Mouse (Mus musculus) spleen, postnatal 0 days (tissue): ENCODE data around the gene Vps39. TPM values are rescaled to one million over a fixed set of nuclear protein-coding genes. Genes with fewer than 3 reads are reported as not detected.

Source experiments
- polyA plus RNA-seq: library from polyadenylated mRNA; unstranded; fragments of >200 nt; fragmentation: Nextera tagmentation; extraction: Ambion mirVana; gene quantifications from 2 replicates; pipeline ENCODE4 v1.2.1, GENCODE M21; 2015

Gene Vps39
- polyA plus RNA-seq: 9.7 and 10.5 TPM in 2 replicates

GRCm38 (mm10) chr2:120352682-120353646, at the start of gene Vps39:
Vps39 (minus strand) TSS chr2:120353137.

GRCm38 (mm10) chr2:120313976-120314375, 39.0 kb downstream of the Vps39 start, which contains the start of gene Pla2g4f:
Pla2g4f (minus strand) TSS chr2:120314165.

GRCm38 (mm10) chr2:120288995-120289394, 63.9 kb downstream of the Vps39 start, which contains the start of gene Pla2g4d:
Pla2g4d (minus strand) TSS chr2:120289197.

Other genes with a start within 250 kb of the Vps39 start
- 32.0 and 46.9 TPM in 2 replicates for gene Ehd4, start 198.5 kb downstream of the Vps39 start, polyA plus RNA-seq
- gene Pla2g4e, start 107.8 kb downstream of the Vps39 start, polyA plus RNA-seq: not detected in 2 replicates
- not detected in 2 replicates for gene Pla2g4d, start 63.9 kb downstream of the Vps39 start, polyA plus RNA-seq
- 0.06 and 0.16 TPM in 2 replicates for gene Pla2g4f, start 39.0 kb downstream of the Vps39 start, polyA plus RNA-seq
- 10.0 and 10.6 TPM in 2 replicates for gene Ganc, start 50.8 kb upstream of the Vps39 start, polyA plus RNA-seq
- 6.8 and 7.7 TPM in 2 replicates for gene Tmem87a, start 51.0 kb upstream of the Vps39 start, polyA plus RNA-seq
- 2.6 and 2.9 TPM in 2 replicates for gene Capn3, start 102.9 kb upstream of the Vps39 start, polyA plus RNA-seq
- gene Zfp106, start 210.7 kb upstream of the Vps39 start, polyA plus RNA-seq: 25.4 and 27.8 TPM in 2 replicates
- 25.2 and 28.9 TPM in 2 replicates for gene Snap23, start 214.5 kb upstream of the Vps39 start, polyA plus RNA-seq